Mouse (Mus musculus): ENCODE measurements around the gene Fbrs. TPM values are rescaled to one million over a fixed set of nuclear protein-coding genes. Genes with fewer than 3 reads are reported as not detected.

The Fbrs gene
- total RNA-seq, 2 experiments from 2014 or later, result 60.3 to 72.5 TPM

- TF ChIP-seq CTCF (conservative IDR thresholded peaks at IDR 0.05), result no peak
- Histone ChIP-seq H3K27ac (no peak overlapping the region), H3K4me3 (no peak overlapping the region)
- DNase-seq (ENCODE audit: low spot score in 2 of 2), result no peak
Measured at GRCm38 (mm10) chr7:127466606-127467005, 12.4 kb upstream of the Fbrs start.

GRCm38 (mm10) chr7:127470011-127470715, 8.8 kb upstream of the Fbrs start:
- TF ChIP-seq CTCF (conservative IDR thresholded peaks at IDR 0.05), result no peak
- Histone ChIP-seq H3K4me3 (peak overlapping the region; percentile 87), H3K27ac (peak overlapping the region; percentile 99)
- DNase-seq (ENCODE audit: low spot score in 2 of 2), result peak in 1 of 2 experiments; percentile 15

GRCm38 (mm10) chr7:127470743-127471645, 8.0 kb upstream of the Fbrs start:
- Histone ChIP-seq H3K27ac (peak overlapping the region; percentile 99), H3K4me3 (peak overlapping the region; percentile 87)
- DNase-seq (ENCODE audit: low spot score in 2 of 2), result peak; percentile 88 to 97
- TF ChIP-seq CTCF (conservative IDR thresholded peaks at IDR 0.05), result no peak

- DNase-seq (ENCODE audit: low spot score in 2 of 2), result no peak
Measured at GRCm38 (mm10) chr7:127471646-127472010, 7.4 kb upstream of the Fbrs start.

GRCm38 (mm10) chr7:127472060-127472459, 6.9 kb upstream of the Fbrs start:
- H3K27ac ChIP-seq, result peak overlapping the region; percentile 99
- no peak for DNase-seq (ENCODE audit: low spot score in 2 of 2)
- H3K4me3 ChIP-seq, result peak overlapping the region; percentile 87
- TF ChIP-seq CTCF (conservative IDR thresholded peaks at IDR 0.05), result no peak

More at GRCm38 (mm10) chr7:127471646-127472010, 7.4 kb upstream of the Fbrs start:
- TF ChIP-seq CTCF (conservative IDR thresholded peaks at IDR 0.05), result peak; percentile 33
- H3K27ac ChIP-seq, result peak overlapping the region; percentile 99
- peak overlapping the region; percentile 87 for H3K4me3 ChIP-seq

- Histone ChIP-seq H3K27ac (no peak overlapping the region), H3K4me3 (no peak overlapping the region)
- no peak for DNase-seq (ENCODE audit: low spot score in 2 of 2)
- peak; percentile 52 for TF ChIP-seq CTCF (conservative IDR thresholded peaks at IDR 0.05)
Measured at GRCm38 (mm10) chr7:127473705-127474104, 5.3 kb upstream of the Fbrs start.

GRCm38 (mm10) chr7:127474378-127475070, 4.5 kb upstream of the Fbrs start:
- no peak for TF ChIP-seq CTCF (conservative IDR thresholded peaks at IDR 0.05)
- no peak for DNase-seq (ENCODE audit: low spot score in 2 of 2)

GRCm38 (mm10) chr7:127475186-127475740, 3.7 kb upstream of the Fbrs start:
- no peak overlapping the region for H3K27ac ChIP-seq
- DNase-seq (ENCODE audit: low spot score in 2 of 2), result no peak
- no peak overlapping the region for H3K4me3 ChIP-seq
- TF ChIP-seq CTCF (conservative IDR thresholded peaks at IDR 0.05), result no peak

More at GRCm38 (mm10) chr7:127474378-127475070, 4.5 kb upstream of the Fbrs start:
- H3K4me3 ChIP-seq, result no peak overlapping the region
- H3K27ac ChIP-seq, result no peak overlapping the region

GRCm38 (mm10) chr7:127476336-127476735, 2.7 kb upstream of the Fbrs start:
- no peak for TF ChIP-seq CTCF (conservative IDR thresholded peaks at IDR 0.05)
- H3K27ac ChIP-seq, result no peak overlapping the region
- H3K4me3 ChIP-seq, result no peak overlapping the region
- no peak for DNase-seq (ENCODE audit: low spot score in 2 of 2)

GRCm38 (mm10) chr7:127476855-127477254, 2.1 kb upstream of the Fbrs start:
- DNase-seq (ENCODE audit: low spot score in 2 of 2), result no peak
- no peak for TF ChIP-seq CTCF (conservative IDR thresholded peaks at IDR 0.05)
- H3K27ac ChIP-seq, result peak overlapping the region; percentile 99
- H3K4me3 ChIP-seq, result peak overlapping the region; percentile 57

- peak; percentile 29; the same call in 1 of the 2 replicates for TF ChIP-seq CTCF (conservative IDR thresholded peaks at IDR 0.05)
- peak overlapping the region; percentile 57 for H3K4me3 ChIP-seq
- H3K27ac ChIP-seq, result peak overlapping the region; percentile 99
- peak; percentile 98 to 100 for DNase-seq (ENCODE audit: low spot score in 2 of 2)
Measured at GRCm38 (mm10) chr7:127477687-127478634, 1.0 kb upstream of the Fbrs start.

Measured in layer of hippocampus, adult 2 months (tissue).